Mouse (Mus musculus) CH12.LX (cell line): ENCODE measurements at regions not wholly inside any gene's neighbourhood (a gene's known extent, or its start where the extent isn't known, plus 50 kb on each side); places are given as distances from the start of the nearest gene placed in this dataset.

Experiments used
- CHD2 ChIP-seq: IDR thresholded peaks from 2 replicates; pipeline ENCODE4 v1.6.1; 2011; ENCODE audit warnings: low read length, improper control_type of control experiment
- CTCF ChIP-seq, 2 experiments: IDR thresholded peaks in 1 of 2; conservative IDR thresholded peaks in 1 of 2; 2 replicates each; pipeline ENCODE4 v1.5.1; 2011 to 2012; ENCODE audit warnings: low read depth in 2 of 2, low read length in 2 of 2, improper control_type of control experiment in 1 of 2, inconsistent platforms in 1 of 2, mild to moderate bottlenecking in 1 of 2, moderate library complexity in 1 of 2
- E2F4 ChIP-seq: IDR thresholded peaks from 2 replicates; pipeline ENCODE4 v1.6.1; 2011; ENCODE audit warnings: low read depth, low read length, improper control_type of control experiment; ENCODE audit not compliant: insufficient replicate concordance
- EP300 ChIP-seq: IDR thresholded peaks from 2 replicates; pipeline ENCODE4 v1.6.1; 2011; ENCODE audit warnings: low read length, improper control_type of control experiment
- MEF2A ChIP-seq: IDR thresholded peaks from 2 replicates; pipeline ENCODE4 v1.6.1; 2014; ENCODE audit warnings: low read depth, mild to moderate bottlenecking, inconsistent platforms, low read length, improper control_type of control experiment, borderline replicate concordance
- MXI1 ChIP-seq: IDR thresholded peaks from 2 replicates; pipeline ENCODE4 v1.6.1; 2011; ENCODE audit warnings: mild to moderate bottlenecking, low read depth, low read length, improper control_type of control experiment
- MYC ChIP-seq: IDR thresholded peaks from 2 replicates; pipeline ENCODE4 v1.6.1; 2011; ENCODE audit warnings: low read depth, mild to moderate bottlenecking, improper control_type of control experiment, low read length
- NRF1 ChIP-seq: IDR thresholded peaks from 2 replicates; pipeline ENCODE4 v1.6.1; 2014; ENCODE audit warnings: low read depth, mild to moderate bottlenecking, inconsistent platforms, low read length, improper control_type of control experiment, moderate library complexity
- POLR2A ChIP-seq: IDR thresholded peaks from 2 replicates; pipeline ENCODE4 v1.6.1; 2011; ENCODE audit warnings: low read depth, mild to moderate bottlenecking, improper control_type of control experiment, low read length
- RCOR1 ChIP-seq: conservative IDR thresholded peaks from 2 replicates; pipeline ENCODE4 v1.6.1; 2012; ENCODE audit warnings: low read depth, mild to moderate bottlenecking, inconsistent platforms, low read length, improper control_type of control experiment
- SIN3A ChIP-seq: IDR thresholded peaks from 2 replicates; pipeline ENCODE4 v1.6.1; 2012; ENCODE audit warnings: low read length, improper control_type of control experiment, inconsistent platforms
- ZMIZ1 ChIP-seq: IDR thresholded peaks from 2 replicates; pipeline ENCODE4 v1.6.1; 2012; ENCODE audit warnings: low read depth, mild to moderate bottlenecking, inconsistent platforms, low read length, improper control_type of control experiment
- ZNF384 ChIP-seq: IDR thresholded peaks from 2 replicates; pipeline ENCODE4 v1.6.1; 2012; ENCODE audit warnings: low read depth, low read length, improper control_type of control experiment, inconsistent platforms

- no peak for TF ChIP-seq CTCF (conservative IDR thresholded peaks at IDR 0.05 in 1 of 2, IDR thresholded peaks at IDR 0.05 in 1 of 2; ENCODE audit: low read depth in 2 of 2, low read length in 2 of 2)
- TF ChIP-seq POLR2A = no peak
- no peak for TF ChIP-seq ZNF384
- no peak for TF ChIP-seq E2F4
- TF ChIP-seq NRF1 = no peak
- TF ChIP-seq RCOR1 = no peak
- TF ChIP-seq MYC = no peak
- no peak for TF ChIP-seq EP300
- no peak for TF ChIP-seq MEF2A
- no peak for TF ChIP-seq ZMIZ1
- no peak for TF ChIP-seq MXI1
- TF ChIP-seq SIN3A = no peak
- TF ChIP-seq CHD2 = no peak
Observed at GRCm38 (mm10) chr17:54726693-54727092, 427.9 kb upstream of the Slc5a7 start.
